Mouse (Mus musculus): ENCODE measurements at regions not wholly inside any gene's neighbourhood (a gene's known extent, or its start where the extent isn't known, plus 50 kb on each side); places are given as distances from the start of the nearest gene placed in this dataset.

GRCm38 (mm10) chrY:74732116-74732515, 108.4 kb downstream of the Gm21913 start:
- DNase-seq (ENCODE audit: low spot score in 2 of 2) = peak; percentile 2
